8 mouse cellular contexts compared by ENCODE assay signal in genomic region chr5:135544032-135544558, GRCm38 (mm10). TPM values are rescaled to one million over a fixed set of nuclear protein-coding genes. Genes with fewer than 3 reads are reported as not detected.
DNase-seq lines count a peak whose midpoint lies in the region; ATAC-seq lines count a peak whose summit lies in the region.

No protein-coding gene starts in this region.

- H3K9me3 ChIP-seq in embryonic facial prominence, embryonic 11.5 days (replicated peaks; ENCODE audit: control insufficient read depth, low read length), result no peaks in the 10 kb centered on the region
- no peaks in the 10 kb centered on the region for H3K9me3 ChIP-seq in heart, embryonic 14.5 days (ENCODE audit: control insufficient read depth, low read length)
- no peaks in the 10 kb centered on the region for H3K9me3 ChIP-seq in limb, embryonic 12.5 days
- no peaks in the 10 kb centered on the region for H3K9me3 ChIP-seq in midbrain, embryonic 16.5 days (replicated peaks; ENCODE audit: control insufficient read depth, low read length, poor library complexity, severe bottlenecking)

- H3K4me3 ChIP-seq in embryonic facial prominence, embryonic 11.5 days (ENCODE audit: low read depth, low read length), result peak overlapping the region; percentile 72
- peak overlapping the region; percentile 87 to 92 for H3K4me3 ChIP-seq in heart, embryonic 14.5 days (ENCODE audit: control insufficient read depth in 1 of 2, insufficient read depth in 1 of 2, low read depth in 1 of 2, low read length in 2 of 2)
- H3K4me3 ChIP-seq in limb, embryonic 12.5 days (replicated peaks), result peak overlapping the region; percentile 69
- peak overlapping the region; percentile 78 for H3K4me3 ChIP-seq in midbrain, embryonic 16.5 days (ENCODE audit: low read depth, low read length)

- 7% methylated on average over 15 of the region's 15 CpGs for WGBS in embryonic facial prominence, embryonic 11.5 days
- WGBS in heart, embryonic 14.5 days, result 1% methylated on average over 15 of the region's 15 CpGs
- 8% methylated on average over 15 of the region's 15 CpGs for WGBS in limb, embryonic 12.5 days
- WGBS in midbrain, embryonic 16.5 days, result 3% methylated on average over 15 of the region's 15 CpGs

- no peak for ATAC-seq in embryonic facial prominence, embryonic 11.5 days (replicated peaks; ENCODE audit: insufficient number of reproducible peaks, low FRiP score, low TSS enrichment, low read depth)
- no peak for ATAC-seq in heart, embryonic 14.5 days (ENCODE audit: insufficient number of reproducible peaks, insufficient read depth, low FRiP score, low read depth)
- ATAC-seq in limb, embryonic 12.5 days (ENCODE audit: insufficient number of reproducible peaks, insufficient read depth, low FRiP score, low TSS enrichment, low read depth), result no peak
- no peak for ATAC-seq in midbrain, embryonic 16.5 days

- no peak overlapping the region for H3K27ac ChIP-seq in embryonic facial prominence, embryonic 11.5 days (replicated peaks; ENCODE audit: low read depth, low read length)
- H3K27ac ChIP-seq in heart, embryonic 14.5 days (replicated peaks in 1 of 2; ENCODE audit: control insufficient read depth in 1 of 2, insufficient read depth in 1 of 2, low read depth in 2 of 2, low read length in 2 of 2), result peak overlapping the region in 1 of 2 experiments; percentile 30; a peak in 1 of 4 replicates
- no peak overlapping the region for H3K27ac ChIP-seq in limb, embryonic 12.5 days
- no peak overlapping the region for H3K27ac ChIP-seq in midbrain, embryonic 16.5 days (ENCODE audit: low read length)

- H3K4me2 ChIP-seq in embryonic facial prominence, embryonic 11.5 days (ENCODE audit: low read depth, low read length), result peak overlapping the region; percentile 90
- H3K4me2 ChIP-seq in heart, embryonic 14.5 days (ENCODE audit: low read length), result peak overlapping the region; percentile 99
- H3K4me2 ChIP-seq in limb, embryonic 12.5 days, result peak overlapping the region; percentile 92
- H3K4me2 ChIP-seq in midbrain, embryonic 16.5 days (ENCODE audit: low read length), result peak overlapping the region; percentile 98

- H3K27me3 ChIP-seq in embryonic facial prominence, embryonic 11.5 days (ENCODE audit: control insufficient read depth, insufficient read depth, low read length), result no peaks in the 10 kb centered on the region
- no peaks in the 10 kb centered on the region for H3K27me3 ChIP-seq in heart, embryonic 14.5 days (ENCODE audit: control insufficient read depth, insufficient read depth, low read length)
- H3K27me3 ChIP-seq in limb, embryonic 12.5 days, result peaks cover 21% of the 10 kb centered on the region; the same call in 1 of the 2 replicates
- no peaks in the 10 kb centered on the region for H3K27me3 ChIP-seq in midbrain, embryonic 16.5 days (ENCODE audit: control insufficient read depth, insufficient read depth, low read depth, low read length)

- H3K36me3 ChIP-seq in embryonic facial prominence, embryonic 11.5 days (replicated peaks; ENCODE audit: control insufficient read depth, insufficient read depth, low read depth, low read length), result no peaks in the 10 kb centered on the region
- no peaks in the 10 kb centered on the region for H3K36me3 ChIP-seq in heart, embryonic 14.5 days (ENCODE audit: control insufficient read depth, insufficient read depth, low read length)
- H3K36me3 ChIP-seq in limb, embryonic 12.5 days, result no peaks in the 10 kb centered on the region
- H3K36me3 ChIP-seq in midbrain, embryonic 16.5 days (ENCODE audit: control insufficient read depth, insufficient read depth, low read length), result no peaks in the 10 kb centered on the region

- peak overlapping the region; percentile 64 for H3K9ac ChIP-seq in embryonic facial prominence, embryonic 11.5 days (replicated peaks; ENCODE audit: low read length)
- H3K9ac ChIP-seq in heart, embryonic 14.5 days (ENCODE audit: low read length), result peak overlapping the region; percentile 82
- peak overlapping the region; percentile 73 for H3K9ac ChIP-seq in limb, embryonic 12.5 days (replicated peaks)
- H3K9ac ChIP-seq in midbrain, embryonic 16.5 days (ENCODE audit: low read depth, low read length), result peak overlapping the region; percentile 80

- peak; percentile 16 for DNase-seq in thymus, postnatal 4 days
- no peak for DNase-seq in thymus, postnatal 36 days
- peak; percentile 11 for DNase-seq in embryonic facial prominence, embryonic 11.5 days (ENCODE audit: low spot score)
- DNase-seq in natural killer cell, adult 2 months (ENCODE audit: low spot score in 2 of 2), result no peak
- DNase-seq in layer of hippocampus, adult 9-11 months, result no peak

- no peaks in the 10 kb centered on the region for H3K4me1 ChIP-seq in embryonic facial prominence, embryonic 11.5 days (ENCODE audit: control insufficient read depth, insufficient read depth, low read length)
- H3K4me1 ChIP-seq in heart, embryonic 14.5 days (ENCODE audit: control insufficient read depth in 2 of 2, insufficient read depth in 2 of 2, low read length in 2 of 2), result peaks cover 4 to 6% of the 10 kb centered on the region in 2 experiments; a peak in 3 of 4 replicates
- H3K4me1 ChIP-seq in limb, embryonic 12.5 days (replicated peaks), result peaks cover 18% of the 10 kb centered on the region
- peaks cover 7% of the 10 kb centered on the region for H3K4me1 ChIP-seq in midbrain, embryonic 16.5 days (ENCODE audit: control insufficient read depth, insufficient read depth, low read length)

RNA-seq across cellular contexts. Expression of gene Hip1, which starts 0.8 kb away (rescaled TPM):
- 35.3 and 40.2 TPM in 2 replicates for polyA plus RNA-seq in embryonic facial prominence, embryonic 11.5 days (2014; fragmentation: Nextera tagmentation; extraction: Ambion mirVana)
- polyA plus RNA-seq in heart, embryonic 14.5 days (2014; fragmentation: Nextera tagmentation; extraction: Ambion mirVana), result 30.2 and 31.7 TPM in 2 replicates
- polyA plus RNA-seq in limb, embryonic 12.5 days (2016; fragmentation: Nextera tagmentation; extraction: Ambion mirVana), result 50.7 and 54.8 TPM in 2 replicates
- 39.4 and 39.7 TPM in 2 replicates for polyA plus RNA-seq in midbrain, embryonic 16.5 days (2015; fragmentation: Nextera tagmentation; extraction: Ambion mirVana)

RNA-seq across cellular contexts. Expression of gene Ccl26, which starts 19.3 kb away (rescaled TPM):
- not detected in 2 replicates for polyA plus RNA-seq in embryonic facial prominence, embryonic 11.5 days (2014; fragmentation: Nextera tagmentation; extraction: Ambion mirVana)
- not detected in 2 replicates for polyA plus RNA-seq in heart, embryonic 14.5 days (2014; fragmentation: Nextera tagmentation; extraction: Ambion mirVana)
- not detected in 2 replicates for polyA plus RNA-seq in limb, embryonic 12.5 days (2016; fragmentation: Nextera tagmentation; extraction: Ambion mirVana)
- not detected in 2 replicates for polyA plus RNA-seq in midbrain, embryonic 16.5 days (2015; fragmentation: Nextera tagmentation; extraction: Ambion mirVana)

RNA-seq across cellular contexts. Expression of gene Ccl24, which starts 28.8 kb away (rescaled TPM):
- 1.4 and 1.5 TPM in 2 replicates for polyA plus RNA-seq in embryonic facial prominence, embryonic 11.5 days (2014; fragmentation: Nextera tagmentation; extraction: Ambion mirVana)
- 0.51 and 0.66 TPM in 2 replicates for polyA plus RNA-seq in heart, embryonic 14.5 days (2014; fragmentation: Nextera tagmentation; extraction: Ambion mirVana)
- polyA plus RNA-seq in limb, embryonic 12.5 days (2016; fragmentation: Nextera tagmentation; extraction: Ambion mirVana), result 0.31 and 0.68 TPM in 2 replicates
- polyA plus RNA-seq in midbrain, embryonic 16.5 days (2015; fragmentation: Nextera tagmentation; extraction: Ambion mirVana), result 1.2 and 2.3 TPM in 2 replicates

Comparison
In these comparisons a context has a peak if more than half of its experiments do, and no peak if none do; other contexts are left out.
1. DNase-seq: peak in thymus, postnatal 4 days (single experiment) and embryonic facial prominence, embryonic 11.5 days (single experiment); none in thymus, postnatal 36 days (0 of 2), natural killer cell, adult 2 months (0 of 2) and layer of hippocampus, adult 9-11 months (single experiment).
2. Peak in every context shown above with its lines, with median percentiles within 50 percentile points of each other: H3K4me2 ChIP-seq, H3K4me3 ChIP-seq and H3K9ac ChIP-seq.